Mouse (Mus musculus): ENCODE measurements at regions not wholly inside any gene's neighbourhood (a gene's known extent, or its start where the extent isn't known, plus 50 kb on each side); places are given as distances from the start of the nearest gene placed in this dataset.
"Not testable (repeated sequence)": the region's sequence is repeated elsewhere in the genome, so short reads cannot be mapped to it uniquely, and the experiment has no call there.

DNA sequence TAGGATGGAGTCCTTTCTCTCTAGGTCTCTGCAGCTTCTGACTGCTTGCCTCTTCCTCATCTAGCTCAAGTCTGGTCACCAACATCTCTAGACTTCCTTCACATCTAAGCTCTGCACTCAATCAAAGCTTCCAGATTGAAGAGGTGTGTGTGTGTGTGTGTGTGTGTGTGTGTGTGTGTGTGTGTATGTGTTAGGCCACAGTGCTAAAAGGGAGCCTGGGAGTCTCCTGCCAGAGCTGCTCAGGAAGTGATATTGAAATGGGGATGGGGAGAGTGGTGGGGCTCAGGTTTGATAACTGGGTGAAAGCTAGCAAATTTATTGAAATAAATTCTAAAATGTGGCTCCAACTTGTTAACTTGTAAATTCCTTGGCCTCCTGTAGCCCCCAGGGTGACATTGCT is 73.3 kb downstream of the Gm31371 start:
- DNase-seq (ENCODE audit: extremely low read depth, low read depth): not testable (repeated sequence)

DNA sequence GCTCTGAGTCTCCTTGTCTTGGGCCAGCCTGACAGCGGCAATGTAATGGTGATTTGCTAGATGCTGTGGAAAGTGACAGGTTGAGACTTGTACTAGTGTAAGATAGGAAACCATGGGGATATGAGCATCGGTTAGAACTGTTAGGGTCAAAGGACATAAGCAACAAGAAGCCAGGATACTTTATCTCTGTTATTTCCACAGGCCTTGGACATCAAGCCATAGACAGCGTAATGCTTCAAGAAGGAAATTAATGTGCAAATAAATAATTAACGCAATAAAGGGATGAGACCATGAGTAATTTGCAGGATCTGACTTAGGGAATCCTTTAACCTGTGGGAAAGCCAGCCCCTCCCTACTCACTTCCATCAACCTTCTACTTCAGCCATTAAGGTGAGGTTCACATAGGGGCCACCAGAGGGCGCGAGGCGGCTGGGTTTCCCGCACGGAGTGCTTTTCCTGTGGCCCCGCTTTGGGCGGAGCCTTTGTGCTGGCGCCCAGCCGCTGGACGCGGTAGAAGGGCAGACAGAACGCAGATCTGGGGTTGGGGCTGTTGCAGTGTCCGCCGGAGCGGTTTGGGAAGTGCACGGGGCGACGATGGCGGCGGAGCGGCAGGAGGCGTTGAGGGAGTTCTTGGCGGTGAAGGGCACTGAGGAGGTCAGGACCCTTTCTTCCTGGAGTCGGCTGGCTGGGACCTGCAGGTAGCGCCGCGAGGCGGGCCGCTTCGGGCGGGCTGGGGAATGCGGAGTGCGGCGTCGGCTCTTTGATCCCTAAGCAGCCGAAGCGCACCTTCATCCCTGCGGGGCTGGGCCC is 76.5 kb downstream of the Gm31371 start:
- DNase-seq (ENCODE audit: extremely low read depth, low read depth): no peak

DNA sequence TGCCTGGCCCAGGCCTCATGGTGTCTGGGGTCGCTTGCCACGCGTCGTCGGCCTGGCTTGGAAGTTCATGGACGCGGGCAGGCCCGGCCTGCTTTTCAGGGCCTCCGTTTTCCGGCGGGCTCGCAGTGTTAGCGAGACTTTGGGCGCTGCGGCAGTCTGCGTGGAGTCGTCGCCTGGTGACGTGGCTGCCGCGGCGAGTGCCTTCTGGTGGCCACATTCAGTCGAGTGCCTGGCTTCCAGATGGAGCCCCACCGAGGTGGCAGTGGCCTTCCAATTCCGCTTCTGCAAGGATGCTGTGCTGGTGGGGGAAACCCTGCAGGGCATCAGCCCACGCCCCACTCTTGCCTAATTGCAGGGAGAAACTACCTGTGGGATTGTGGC is 77.1 kb downstream of the Gm31371 start:
- not testable (repeated sequence) for DNase-seq (ENCODE audit: extremely low read depth, low read depth)

DNA sequence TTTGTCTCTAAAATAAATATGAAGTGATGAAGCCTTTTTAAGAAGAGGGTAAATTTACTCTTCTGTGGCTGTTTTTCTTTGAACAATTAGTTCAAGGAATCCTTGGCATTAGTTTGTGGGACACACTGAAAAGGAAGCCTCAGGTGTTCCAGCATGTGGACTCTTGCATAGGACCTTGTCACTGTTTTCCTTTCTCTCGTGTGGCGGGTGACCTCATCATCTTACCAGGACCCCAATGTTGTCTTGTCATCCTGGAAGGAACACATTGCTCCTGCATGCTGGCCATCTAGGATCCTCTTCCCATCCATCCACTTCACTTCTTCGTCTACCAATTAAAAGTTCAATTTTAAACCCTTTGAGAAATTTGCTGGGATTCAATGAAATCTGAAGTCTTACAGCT is 104.9 kb downstream of the Gm31371 start:
- not testable (repeated sequence) for DNase-seq (ENCODE audit: extremely low read depth, low read depth)

DNA sequence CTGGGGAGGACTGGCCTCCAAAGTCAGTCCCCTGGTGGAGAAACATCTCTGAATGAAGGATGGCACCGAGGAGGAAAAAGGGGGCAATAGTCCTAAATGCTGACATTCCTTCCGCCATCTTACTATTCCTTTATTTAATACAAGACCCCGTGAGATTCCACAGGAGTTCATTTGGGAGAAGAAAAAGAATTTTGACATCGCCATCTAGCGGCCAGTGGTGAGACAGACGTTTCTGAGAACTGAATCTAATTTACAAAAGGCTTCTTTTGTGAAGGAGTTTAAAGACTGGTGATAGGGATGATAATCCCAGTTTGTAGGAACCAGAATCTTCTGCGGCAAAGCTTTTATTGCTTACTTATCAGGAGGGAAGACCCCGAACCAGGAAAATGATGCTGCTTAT is 107.8 kb downstream of the Gm31371 start:
- not testable (repeated sequence) for DNase-seq (ENCODE audit: extremely low read depth, low read depth)

DNA sequence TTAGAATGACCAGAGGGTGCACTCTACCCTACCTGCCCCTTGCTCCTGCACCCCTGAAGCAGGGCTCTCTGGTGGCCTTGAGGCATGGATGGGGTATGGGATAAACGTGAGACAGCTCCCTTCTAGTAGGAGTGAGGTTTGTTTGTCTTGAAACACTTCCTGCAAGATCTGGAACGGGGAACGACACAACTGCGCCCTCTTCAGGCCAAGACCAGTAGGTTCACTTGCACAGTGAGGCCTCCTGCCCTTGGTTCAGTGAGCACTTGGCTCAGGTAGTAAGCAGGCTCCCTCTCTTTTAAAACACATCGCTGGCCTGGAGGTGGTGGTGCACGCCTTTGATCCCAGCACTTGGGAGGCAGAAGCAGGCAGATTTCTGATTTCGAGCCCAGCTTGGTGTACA is 110.1 kb downstream of the Gm31371 start:
- not testable (repeated sequence) for DNase-seq (ENCODE audit: extremely low read depth, low read depth)

DNA sequence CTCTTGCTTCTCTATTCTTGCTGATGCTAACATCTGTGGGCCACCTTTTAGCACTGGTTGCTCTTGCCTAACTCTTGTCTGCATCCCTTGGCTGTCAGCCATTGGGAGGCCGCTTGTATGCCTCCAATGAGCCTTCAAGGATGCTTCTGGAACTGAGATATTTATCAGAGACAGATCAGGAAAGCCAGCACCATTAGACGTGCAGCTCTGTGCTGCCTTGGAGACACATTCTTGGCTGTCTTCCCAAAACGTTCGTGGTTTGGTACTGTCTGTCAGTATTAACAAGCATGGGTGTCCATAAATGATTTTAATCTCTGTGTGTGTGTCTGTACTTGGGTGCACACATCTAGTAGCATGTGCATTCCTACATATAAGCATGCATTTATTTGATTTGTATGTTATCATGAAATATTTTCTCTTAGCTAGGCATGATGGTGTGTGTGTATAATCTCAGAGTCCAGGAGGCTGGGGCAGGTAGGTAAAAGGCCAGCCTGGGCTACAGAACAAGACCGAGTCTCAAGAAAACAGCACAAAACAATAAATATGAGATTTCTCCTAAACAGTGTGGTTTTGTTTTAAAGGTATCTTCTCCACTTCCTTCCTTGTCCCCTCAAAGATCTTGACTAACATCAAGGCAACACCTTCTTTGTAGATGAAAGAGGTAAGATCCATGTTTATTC is 111.4 kb downstream of the Gm31371 start:
- not testable (repeated sequence) for DNase-seq (ENCODE audit: extremely low read depth, low read depth)

DNA sequence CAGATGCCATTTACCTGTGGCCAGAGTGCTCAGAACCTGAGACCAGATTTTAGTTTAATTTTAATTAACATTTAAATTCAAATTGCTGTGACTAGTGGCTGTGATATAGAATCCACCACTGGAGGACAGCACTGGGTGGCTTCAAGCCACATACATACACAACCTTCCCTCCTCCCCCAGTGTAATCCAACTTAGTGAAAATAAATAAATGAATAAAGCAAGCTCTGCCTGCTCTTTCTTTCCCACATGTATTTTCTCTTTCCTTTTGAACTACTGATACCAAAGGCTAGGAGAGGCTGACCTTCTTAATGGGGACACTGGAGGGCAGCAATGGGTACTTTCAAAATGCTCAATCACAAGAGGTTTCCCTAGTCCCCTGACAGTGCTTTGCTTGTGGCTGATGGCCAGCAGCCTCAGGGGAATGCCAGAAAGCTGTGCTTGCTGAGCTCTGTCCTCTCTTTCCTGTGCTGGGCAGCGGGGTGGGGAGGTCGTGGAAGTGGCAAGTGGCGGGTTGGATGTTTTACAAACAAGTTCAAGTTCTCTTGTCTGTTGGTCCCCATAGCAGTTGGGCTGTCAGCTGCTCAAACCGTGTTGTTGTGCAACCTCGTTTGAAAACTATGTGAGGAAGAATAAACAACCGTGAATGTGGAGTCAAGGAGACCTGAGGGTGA is 112.4 kb downstream of the Gm31371 start:
- not testable (repeated sequence) for DNase-seq (ENCODE audit: extremely low read depth, low read depth)

DNA sequence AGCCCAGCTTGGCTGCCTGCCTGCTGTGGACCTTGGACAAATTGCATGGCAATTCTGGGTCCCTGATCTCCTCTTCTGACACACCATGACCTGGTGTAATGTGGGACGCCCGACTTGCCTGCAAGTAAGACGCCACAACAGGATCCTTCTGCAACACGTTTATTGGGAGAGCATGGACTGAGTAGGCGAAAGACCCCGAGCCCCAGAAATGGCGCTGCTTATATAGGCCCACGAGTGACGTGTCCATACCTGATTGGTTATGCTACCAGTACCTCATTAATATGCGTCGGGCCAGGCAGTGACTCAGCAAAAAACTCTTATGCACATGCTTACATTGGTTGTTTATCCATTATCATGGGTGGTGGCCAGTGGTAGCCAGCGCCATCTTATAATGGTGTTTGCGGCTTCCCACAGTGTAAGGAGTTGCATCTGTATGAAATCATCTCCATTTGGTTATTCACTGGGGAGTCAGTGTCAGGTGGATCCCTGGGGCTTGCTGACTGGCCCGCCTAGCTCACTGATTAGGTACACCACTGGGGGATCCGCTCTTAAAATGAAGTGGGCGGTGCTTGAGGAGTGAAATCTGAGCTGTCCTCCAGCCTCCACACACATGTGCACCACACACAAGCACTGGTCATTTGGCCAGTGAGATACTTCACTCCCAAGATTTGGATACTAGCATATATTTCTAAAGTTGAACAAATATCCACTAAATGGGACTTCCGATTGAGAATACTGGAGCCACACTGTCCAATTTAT is 113.1 kb downstream of the Gm31371 start:
- not testable (repeated sequence) for DNase-seq (ENCODE audit: extremely low read depth, low read depth)

DNA sequence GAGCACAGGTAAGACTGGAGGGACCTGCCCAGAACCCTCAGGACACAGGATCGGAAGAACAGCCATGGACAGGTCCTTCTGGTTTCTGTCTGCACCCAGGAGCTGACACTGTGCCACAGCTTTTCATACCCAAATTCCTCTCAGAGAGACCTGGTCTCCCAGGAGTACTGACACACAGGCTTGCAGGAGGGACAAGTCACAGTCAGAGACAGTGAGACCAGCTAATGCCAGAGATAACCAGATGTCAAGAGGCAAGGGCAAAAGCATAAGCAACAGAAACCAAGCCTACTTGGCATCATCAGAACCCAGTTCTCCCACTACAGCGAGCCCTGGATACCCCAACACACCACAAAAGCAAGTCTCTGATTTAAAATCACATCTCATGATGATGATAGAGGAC is 122.3 kb downstream of the Gm31371 start:
- not testable (repeated sequence) for DNase-seq (ENCODE audit: extremely low read depth, low read depth)

DNA sequence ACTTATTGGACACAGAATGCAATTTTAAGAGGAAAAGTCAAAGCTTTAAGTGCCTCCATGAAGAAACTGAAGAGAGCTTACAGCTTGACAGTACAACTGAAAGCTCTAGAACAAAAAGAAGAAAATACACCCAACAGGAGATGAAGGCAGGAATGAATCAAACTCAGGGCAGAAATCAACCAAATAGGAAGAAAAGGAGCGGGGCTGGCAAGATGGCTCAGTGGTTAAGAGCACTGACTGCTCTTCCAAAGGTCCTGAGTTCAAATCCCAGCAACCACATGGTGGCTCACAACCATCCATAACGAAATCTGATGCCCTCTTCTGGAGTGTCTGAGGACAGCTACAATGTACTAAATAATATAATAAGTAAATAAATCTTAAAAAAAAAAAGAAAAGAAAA is 124.8 kb downstream of the Gm31371 start:
- DNase-seq (ENCODE audit: extremely low read depth, low read depth): not testable (repeated sequence)

DNA sequence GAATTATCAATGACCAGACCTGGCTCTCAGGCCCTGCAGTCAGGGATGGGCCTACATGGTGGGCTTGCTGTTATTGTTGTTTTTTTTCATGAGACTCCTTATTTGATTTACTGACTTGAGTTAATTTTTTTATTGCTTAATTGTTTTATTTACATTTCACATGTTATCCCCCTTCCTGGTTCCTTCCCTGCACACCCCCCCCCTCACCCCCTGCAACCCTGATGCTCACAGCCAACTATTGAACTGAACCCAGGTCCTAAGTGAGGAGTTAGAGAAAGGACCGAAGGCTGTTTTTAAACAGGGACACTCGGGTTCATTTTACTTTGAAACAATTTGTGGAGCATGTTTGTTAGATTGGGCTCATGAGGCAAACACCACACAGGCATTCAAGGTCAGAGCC is 126.9 kb downstream of the Gm31371 start:
- DNase-seq (ENCODE audit: extremely low read depth, low read depth): not testable (repeated sequence)

DNA sequence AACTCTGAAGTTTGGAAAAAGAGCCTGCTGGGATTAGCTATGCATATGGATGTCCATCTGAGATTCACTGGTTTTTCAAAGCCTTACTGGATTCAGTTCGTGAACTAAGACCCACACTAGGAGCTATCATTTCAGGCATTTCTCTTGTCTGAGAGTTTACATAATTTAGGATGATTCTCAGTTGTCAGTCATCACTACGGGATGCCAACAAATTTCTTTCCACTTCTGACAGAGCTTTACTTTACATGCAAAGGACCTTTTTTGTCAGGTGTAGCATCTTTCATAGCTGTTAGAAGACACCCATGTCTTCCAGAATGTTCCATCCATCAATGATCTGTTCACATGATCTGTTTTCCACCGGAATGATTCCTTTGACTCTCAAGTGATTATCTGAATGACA is 154.4 kb downstream of the Gm31371 start:
- DNase-seq (ENCODE audit: extremely low read depth, low read depth): not testable (repeated sequence)

DNA sequence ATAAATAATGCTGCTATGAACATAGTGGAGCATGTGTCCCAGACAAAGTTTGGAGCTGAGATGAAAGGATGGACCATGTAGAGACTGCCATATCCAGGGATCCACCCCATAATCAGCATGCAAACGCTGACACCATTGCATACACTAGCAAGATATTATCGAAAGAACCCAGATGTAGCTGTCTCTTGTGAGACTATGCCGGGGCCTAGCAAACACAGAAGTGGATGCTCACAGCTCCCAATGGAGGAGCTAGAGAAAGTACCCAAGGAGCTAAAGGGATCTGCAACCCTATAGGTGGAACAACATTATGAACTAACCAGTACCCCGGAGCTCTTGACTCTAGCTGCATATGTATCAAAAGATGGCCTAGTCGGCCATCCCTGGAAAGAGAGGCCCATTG is 194.9 kb downstream of the Gm31371 start:
- DNase-seq (ENCODE audit: extremely low read depth, low read depth): not testable (repeated sequence)

DNA sequence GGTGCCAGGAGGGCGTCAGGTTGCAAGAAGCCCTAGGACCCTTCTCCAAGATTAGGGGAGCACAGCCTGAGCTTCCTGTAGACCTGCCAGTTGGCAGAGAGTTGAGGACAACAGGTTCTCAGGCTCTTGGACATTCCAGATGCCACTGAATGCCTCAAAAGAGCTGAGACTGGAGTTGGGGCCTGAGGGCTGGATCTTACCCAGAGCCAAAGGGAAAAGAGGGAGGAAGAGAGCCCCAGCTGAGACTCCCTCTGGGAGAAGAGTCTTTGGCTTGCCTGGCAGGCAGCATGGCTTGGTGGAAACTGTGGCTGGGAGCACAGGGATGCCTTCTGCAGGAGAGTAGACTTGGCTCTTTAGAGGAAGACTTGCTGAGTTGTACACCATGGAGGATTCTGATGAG is 197.0 kb downstream of the Gm31371 start:
- not testable (repeated sequence) for DNase-seq (ENCODE audit: extremely low read depth, low read depth)

DNA sequence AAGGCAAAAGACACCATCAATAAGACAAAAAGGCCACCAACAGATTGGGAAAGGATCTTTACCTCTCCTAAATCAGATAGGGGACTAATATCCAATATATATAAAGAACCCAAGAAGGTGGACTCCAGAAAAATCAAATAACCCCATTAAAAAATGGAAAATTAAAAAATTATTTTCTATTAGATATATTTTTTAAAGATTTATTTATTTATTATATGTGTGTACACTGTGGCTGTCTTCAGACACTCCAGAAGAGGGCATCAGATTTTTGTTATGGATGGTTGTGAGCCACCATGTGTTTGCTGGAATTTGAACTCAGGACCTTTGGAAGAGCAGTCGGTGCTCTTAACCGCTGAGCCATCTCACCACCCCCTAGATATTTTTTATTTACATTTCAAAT is 199.2 kb downstream of the Gm31371 start:
- not testable (repeated sequence) for DNase-seq (ENCODE audit: extremely low read depth, low read depth)

DNA sequence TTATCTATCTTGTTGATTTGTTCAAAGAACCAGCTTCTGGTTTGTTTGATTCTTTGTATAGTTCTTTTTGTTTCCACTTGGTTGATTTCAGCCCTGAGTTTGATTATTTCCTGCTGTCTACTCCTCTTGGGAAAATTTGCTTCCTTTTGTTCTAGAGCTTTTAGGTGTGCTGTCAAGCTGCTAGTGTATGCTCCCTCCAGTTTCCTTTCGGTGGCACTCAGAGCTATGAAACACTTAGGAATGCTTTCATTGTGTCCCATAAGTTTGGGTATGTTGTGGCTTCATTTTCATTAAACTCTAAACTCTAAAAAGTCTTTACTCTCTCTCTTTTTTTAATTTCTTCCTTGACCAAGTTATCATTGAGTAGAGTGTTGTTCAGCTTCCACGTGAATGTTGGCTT is 204.0 kb downstream of the Gm31371 start:
- not testable (repeated sequence) for DNase-seq (ENCODE audit: extremely low read depth, low read depth)

DNA sequence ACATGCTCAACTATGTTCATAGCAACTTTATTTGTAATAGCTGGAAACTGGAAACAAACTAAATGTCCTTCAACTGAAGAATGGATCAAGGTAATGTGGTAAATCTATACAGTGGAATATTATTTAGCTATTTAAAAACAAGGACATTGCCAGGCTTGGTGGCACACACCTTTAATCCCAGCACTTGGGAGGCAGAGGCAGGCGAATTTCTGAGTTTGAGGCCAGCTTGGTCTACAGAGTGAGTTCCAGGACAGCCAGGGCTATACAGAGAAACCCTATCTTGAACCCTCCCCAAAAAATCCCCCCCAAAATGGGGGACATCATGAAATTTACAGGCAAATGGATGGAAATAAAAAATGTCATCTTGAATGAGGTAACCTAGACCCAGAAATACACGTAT is 213.6 kb downstream of the Gm31371 start:
- DNase-seq (ENCODE audit: extremely low read depth, low read depth): not testable (repeated sequence)

DNA sequence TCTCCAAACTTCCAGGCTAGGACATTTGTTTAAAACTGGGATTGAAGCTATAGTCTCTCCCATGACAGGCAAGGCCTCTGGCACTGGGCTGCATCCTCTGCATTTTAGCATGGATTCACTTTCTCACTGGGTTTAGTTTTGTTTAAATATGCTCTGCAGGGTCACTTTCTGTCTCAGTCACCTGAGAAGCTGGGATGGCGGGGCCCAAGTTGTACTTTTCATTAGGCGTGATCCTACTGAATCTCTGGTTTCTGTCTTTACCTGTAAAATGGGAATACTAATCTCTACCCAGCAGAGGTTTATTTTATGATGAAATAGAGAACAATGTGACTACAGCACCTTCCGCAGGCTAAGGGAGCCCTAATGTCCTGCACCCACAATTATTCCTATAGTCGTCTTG is 216.4 kb downstream of the Gm31371 start:
- not testable (repeated sequence) for DNase-seq (ENCODE audit: extremely low read depth, low read depth)

DNA sequence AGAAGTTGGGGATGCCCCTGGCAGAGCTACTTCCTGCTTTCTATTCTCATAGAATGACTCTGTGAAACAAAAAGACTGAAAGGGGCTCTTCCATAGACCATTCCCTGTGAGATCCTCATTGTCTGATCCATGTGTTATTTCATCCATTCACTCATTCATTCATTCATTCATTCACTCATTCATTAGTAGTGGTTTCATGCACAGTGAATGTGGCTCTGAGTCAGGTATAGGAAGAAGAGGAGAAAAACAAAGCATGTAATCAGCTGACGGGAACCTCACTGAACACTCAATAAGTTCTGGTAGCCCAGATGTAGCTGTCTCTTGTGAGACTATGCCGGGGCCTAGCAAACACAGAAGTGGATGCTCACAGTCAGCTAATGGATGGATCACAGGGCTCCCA is 217.0 kb downstream of the Gm31371 start:
- not testable (repeated sequence) for DNase-seq (ENCODE audit: extremely low read depth, low read depth)

DNA sequence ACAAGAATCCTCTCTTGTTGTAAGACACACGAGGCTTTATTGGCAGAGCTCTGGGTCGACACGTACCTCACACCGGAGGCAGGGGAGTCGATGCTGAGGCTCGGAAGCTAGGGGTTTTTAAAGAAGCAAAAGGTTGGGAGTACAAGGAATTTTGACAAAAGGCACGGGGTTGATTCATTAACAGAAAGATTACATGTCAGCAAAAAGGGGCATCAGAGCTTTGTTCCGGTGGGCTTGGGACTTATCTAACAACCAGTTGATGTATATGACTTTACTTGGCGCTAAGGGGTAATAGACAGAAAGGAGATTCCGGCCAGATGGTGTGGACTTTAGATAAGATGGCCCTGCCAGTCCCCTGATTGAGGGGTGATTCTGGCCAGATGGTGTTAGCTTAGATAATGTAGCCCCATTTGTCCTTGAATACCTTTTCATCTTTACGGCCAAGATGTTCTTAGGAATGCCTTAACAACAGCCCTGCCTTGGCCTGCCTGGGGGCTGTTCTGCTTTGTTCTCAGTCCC is 218.3 kb downstream of the Gm31371 start:
- not testable (repeated sequence) for DNase-seq (ENCODE audit: extremely low read depth, low read depth)

Measured in MEL-GATA-1-ER (cell line).